ENCODE assay signal across 24 mouse cellular contexts in the genomic region with DNA sequence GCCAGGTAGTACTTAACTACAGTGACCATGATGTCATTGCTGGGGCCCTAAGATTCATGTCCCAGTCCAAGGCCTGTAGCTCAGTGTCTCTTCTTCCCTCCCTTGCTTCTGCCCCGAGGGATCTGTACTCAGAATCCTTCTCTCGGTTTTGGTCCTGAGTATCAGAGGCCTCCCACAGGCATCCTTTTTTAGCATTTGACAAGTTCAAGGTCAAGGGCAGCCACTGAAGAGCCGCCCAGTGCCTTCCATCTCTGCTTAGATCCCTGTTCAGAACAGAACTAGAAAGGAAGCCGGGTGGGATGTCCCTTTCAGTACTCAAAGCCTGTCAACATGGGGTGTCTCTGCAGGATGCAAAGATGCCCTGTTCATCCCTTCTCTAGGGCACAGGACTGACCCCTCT.
DNase-seq lines count a peak whose midpoint lies in the region; ATAC-seq lines count a peak whose summit lies in the region.
"Had no signal": no experiment of that assay in that cellular context is flagged by ENCODE, and none has a peak within 500 bp of the region (broad histone marks: within the 10 kb centered on the region; RNA-seq: fewer than 3 reads in every experiment).

No protein-coding gene starts in this region.

- peak overlapping the region; percentile 62 for H3K27ac ChIP-seq in liver, embryonic 11.5 days (ENCODE audit: low read depth, low read length)
- H3K27ac ChIP-seq in liver, embryonic 16.5 days (ENCODE audit: low read length): peak overlapping the region; percentile 82
- no peak overlapping the region for H3K27ac ChIP-seq in embryonic facial prominence, embryonic 10.5 days (replicated peaks)
- H3K27ac ChIP-seq: forebrain, embryonic 13.5 days; gastrocnemius, adult 2 months; heart, embryonic 13.5 days; hindbrain, embryonic 12.5 days had no signal

- H3K36me3 ChIP-seq in liver, embryonic 11.5 days (ENCODE audit: control insufficient read depth, insufficient read depth, low read length): no peaks in the 10 kb centered on the region
- no peaks in the 10 kb centered on the region for H3K36me3 ChIP-seq in liver, embryonic 16.5 days (ENCODE audit: control insufficient read depth, insufficient read depth)
- H3K36me3 ChIP-seq in embryonic facial prominence, embryonic 10.5 days (replicated peaks): no peaks in the 10 kb centered on the region
- H3K36me3 ChIP-seq: G1E; heart, embryonic 13.5 days; hindbrain, embryonic 12.5 days had no signal

- no peak overlapping the region for H3K4me3 ChIP-seq in liver, embryonic 11.5 days (ENCODE audit: low read depth, low read length)
- H3K4me3 ChIP-seq in liver, embryonic 16.5 days (ENCODE audit: low read depth, low read length): no peak overlapping the region
- no peak overlapping the region for H3K4me3 ChIP-seq in embryonic facial prominence, embryonic 10.5 days
- H3K4me3 ChIP-seq: forebrain, embryonic 13.5 days; gastrocnemius, adult 2 months; heart, embryonic 13.5 days; hindbrain, embryonic 12.5 days had no signal

- no peak for ATAC-seq in liver, embryonic 11.5 days (replicated peaks; ENCODE audit: low FRiP score)
- no peak for ATAC-seq in liver, embryonic 16.5 days (ENCODE audit: low read depth)
- ATAC-seq: activated CD4-positive, CD25-positive, alpha-beta regulatory T cell, adult 4 months; forebrain, embryonic 13.5 days; hindbrain, embryonic 16.5 days; inflammation-experienced regulatory T-cells, adult 6 months had no signal

- no peak overlapping the region for H3K9ac ChIP-seq in liver, embryonic 11.5 days (ENCODE audit: low read depth, low read length)
- no peak overlapping the region; the same call in 1 of the 2 replicates for H3K9ac ChIP-seq in liver, embryonic 16.5 days (ENCODE audit: low read depth, low read length)
- H3K9ac ChIP-seq: forebrain, embryonic 13.5 days; heart, embryonic 13.5 days; hindbrain, embryonic 12.5 days had no signal

- H3K9me3 ChIP-seq in liver, embryonic 11.5 days (ENCODE audit: control insufficient read depth, low read length): no peaks in the 10 kb centered on the region
- no peaks in the 10 kb centered on the region for H3K9me3 ChIP-seq in liver, embryonic 16.5 days (replicated peaks; ENCODE audit: control insufficient read depth, low read length)
- H3K9me3 ChIP-seq in embryonic facial prominence, embryonic 10.5 days: no peaks in the 10 kb centered on the region
- H3K9me3 ChIP-seq: forebrain, embryonic 13.5 days; heart, embryonic 13.5 days; hindbrain, embryonic 12.5 days had no signal

- H3K4me2 ChIP-seq in liver, embryonic 11.5 days: no peak overlapping the region
- H3K4me2 ChIP-seq in liver, embryonic 16.5 days (ENCODE audit: low read depth, low read length): peak overlapping the region; percentile 25; the same call in 1 of the 2 replicates
- H3K4me2 ChIP-seq: forebrain, embryonic 13.5 days; heart, embryonic 13.5 days; hindbrain, embryonic 12.5 days had no signal

- DNase-seq in adrenal gland, adult 2 months: peak; percentile 4
- no peak for DNase-seq in adrenal gland, postnatal 25 days
- peak; percentile 57 for DNase-seq in ZHBTc4 (ENCODE audit: low read depth, low spot score)
- no peak for DNase-seq in liver, embryonic 11.5 days (ENCODE audit: low spot score)
- DNase-seq in right cerebral cortex, postnatal 36 days (ENCODE audit: low spot score in 2 of 2): no peak
- DNase-seq in embryonic facial prominence, embryonic 10.5 days (ENCODE audit: low spot score): no peak
- DNase-seq in B cell, adult 2 months: no peak
- DNase-seq: adrenal gland, adult 8-10 months; cerebellum, adult 11-12 months; cerebellum, adult 9-10 months; cerebellum, postnatal 25 days; gastrocnemius, adult 2 months; gastrocnemius, postnatal 36 days; heart, adult 11 months; heart, postnatal 4 days had no signal

- peaks cover 27% of the 10 kb centered on the region for H3K4me1 ChIP-seq in liver, embryonic 11.5 days (replicated peaks; ENCODE audit: control insufficient read depth, insufficient read depth, low read length)
- peaks cover 42% of the 10 kb centered on the region for H3K4me1 ChIP-seq in liver, embryonic 16.5 days (ENCODE audit: control insufficient read depth, low read depth, low read length)
- H3K4me1 ChIP-seq in embryonic facial prominence, embryonic 10.5 days: peaks cover 34% of the 10 kb centered on the region

- H3K27me3 ChIP-seq in liver, embryonic 11.5 days (replicated peaks; ENCODE audit: control insufficient read depth, insufficient read depth, low read length): no peaks in the 10 kb centered on the region
- no peaks in the 10 kb centered on the region for H3K27me3 ChIP-seq in liver, embryonic 16.5 days (ENCODE audit: control insufficient read depth, insufficient read depth, low read depth, low read length)
- 0 out of 2 replicates have a peak, but pooled peaks cover 6% of the 10 kb centered on the region for H3K27me3 ChIP-seq in embryonic facial prominence, embryonic 10.5 days (replicated peaks; ENCODE audit: low read depth, poor library complexity, severe bottlenecking)
- H3K27me3 ChIP-seq: CH12.LX; forebrain, embryonic 13.5 days; hindbrain, embryonic 12.5 days had no signal

- WGBS in liver, embryonic 11.5 days: 54% methylated on average over 4 of the region's 4 CpGs
- WGBS in liver, embryonic 16.5 days (ENCODE audit: insufficient replicate concordance): 63% methylated on average over 4 of the region's 4 CpGs
- WGBS in embryonic facial prominence, embryonic 10.5 days: 58% methylated on average over 4 of the region's 4 CpGs

Comparison
In these comparisons a context has a peak if more than half of its experiments do, and no peak if none do; other contexts are left out.
1. DNase-seq: peak in adrenal gland, adult 2 months (single experiment) and ZHBTc4 (single experiment); none in adrenal gland, postnatal 25 days (single experiment), liver, embryonic 11.5 days (single experiment), right cerebral cortex, postnatal 36 days (0 of 2), embryonic facial prominence, embryonic 10.5 days (single experiment) and B cell, adult 2 months (0 of 2).